Mouse (Mus musculus) liver, adult 2 months (tissue): Measurements from ENCODE around the gene Dxo. TPM values are rescaled to one million over a fixed set of nuclear protein-coding genes. Genes with fewer than 3 reads are reported as not detected.
A peak's percentile ranks its signal among the peaks of the same experiment; 100 is the strongest.
"Not testable (repeated sequence)": the region's sequence is repeated elsewhere in the genome, so short reads cannot be mapped to it uniquely, and the experiment has no call there.

Experiments used
- DNase-seq: peaks from one replicate; pipeline ENCODE4 v3.0.0-alpha.2; 2011; ENCODE audit warnings: low read depth, low spot score; ENCODE audit errors: extremely low read depth
- H3K27ac ChIP-seq: fragments of 200-500 bp; replicated peaks from 2 replicates; pipeline ENCODE4 v1.5.1; 2012; ENCODE audit warnings: low read depth, mild to moderate bottlenecking, control low read depth, inconsistent platforms, low read length; ENCODE audit not compliant: insufficient read depth
- H3K27me3 ChIP-seq: fragments of 200-500 bp; 2 replicates; pipeline ENCODE4 v1.6.1; 2012; ENCODE audit warnings: mild to moderate bottlenecking, moderate library complexity, low read length, inconsistent platforms; ENCODE audit not compliant: control insufficient read depth, insufficient read depth
- H3K36me3 ChIP-seq: fragments of 200-500 bp; 2 replicates; pipeline ENCODE4 v1.6.1; 2012; ENCODE audit warnings: low read length, inconsistent platforms; ENCODE audit not compliant: control insufficient read depth, insufficient read depth
- H3K4me1 ChIP-seq: fragments of 200-500 bp; 2 replicates; pipeline ENCODE4 v1.6.1; 2011; ENCODE audit warnings: low read length; ENCODE audit not compliant: control insufficient read depth, insufficient read depth
- H3K4me3 ChIP-seq: fragments of 200-500 bp; 2 replicates; pipeline ENCODE4 v1.5.1; 2011; ENCODE audit warnings: low read depth, mild to moderate bottlenecking, control low read depth, low read length, moderate library complexity; ENCODE audit not compliant: insufficient read depth
- H3K79me2 ChIP-seq: fragments of 200-500 bp; 2 replicates; pipeline ENCODE4 v1.6.1; 2012; ENCODE audit warnings: inconsistent platforms, mild to moderate bottlenecking, low read length, moderate library complexity; ENCODE audit not compliant: control insufficient read depth, insufficient read depth
- H3K9ac ChIP-seq: fragments of 200-500 bp; 2 replicates; pipeline ENCODE4 v1.6.1; 2012; ENCODE audit warnings: low read depth, mild to moderate bottlenecking, control low read depth, inconsistent platforms, low read length
- CTCF ChIP-seq: fragments of 200-500 bp; IDR thresholded peaks from 2 replicates; pipeline ENCODE4 v1.5.1; 2011; ENCODE audit warnings: low read depth, low read length, control low read depth
- POLR2A ChIP-seq: fragments of 200-500 bp; IDR thresholded peaks from 2 replicates; pipeline ENCODE4 v1.6.1; 2011; ENCODE audit warnings: low read length, control low read depth; ENCODE audit not compliant: insufficient read depth; ENCODE audit errors: extremely low read depth
- WGBS: fragments of 180-500 bp; shearing (Covaris S2); methylation state at CpG from one replicate; pipeline ENCODE4 v1.1.7; 2018; 5-methylcytosine and 5-hydroxymethylcytosine counted together
- polyA plus RNA-seq: library from polyadenylated mRNA; depleted of rRNA; stranded (reverse); fragments of >200 nt; gene quantifications from 2 replicates; pipeline ENCODE4 v1.2.3, GENCODE M21; 2012; rRNA removed
- total RNA-seq: library from RNA; depleted of rRNA; stranded (reverse); fragments of >200 nt; gene quantifications from 2 replicates; pipeline ENCODE4 v1.2.3, GENCODE M21; 2014; rRNA removed

The Dxo gene
- total RNA-seq (9.7 and 12.8 TPM in 2 replicates), polyA plus RNA-seq (26.3 and 36.6 TPM in 2 replicates)

DNA sequence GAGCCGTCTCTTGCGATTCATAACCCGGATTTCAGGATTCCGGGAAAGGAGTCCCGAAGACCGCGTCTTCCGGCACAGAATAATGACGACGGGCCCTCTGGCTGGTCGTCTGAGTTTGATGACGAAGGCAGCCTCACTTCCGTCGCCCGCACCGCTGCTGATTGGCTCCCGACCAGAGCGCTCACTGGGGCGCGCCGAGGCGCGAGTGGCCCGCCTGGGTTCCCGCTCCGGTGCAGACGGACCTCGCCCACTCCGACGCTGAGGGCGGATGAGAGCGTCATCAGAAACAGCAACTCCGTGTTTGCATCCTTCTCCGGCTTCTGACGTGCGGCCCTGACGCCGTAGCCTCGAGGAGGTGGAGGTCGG, at the start of gene Dxo, which contains the start of gene Stk19:
Gene Dxo (plus strand): TSS at position 164 of the 366 bp plus-strand sequence.
Gene Stk19 (minus strand): TSS at position 90 of the 366 bp plus-strand sequence.
- peak; percentile 82 for DNase-seq
- peak within 1 kb of the TSS; percentile 71 for H3K4me3 ChIP-seq
- TF ChIP-seq POLR2A (peak; percentile 60; the same call in 1 of the 2 replicates), CTCF (no peak)
- peak within 1 kb of the TSS; percentile 68 for H3K9ac ChIP-seq
- H3K79me2 ChIP-seq = peaks cover 5% of the 10 kb centered on the region
- H3K4me1 ChIP-seq = peaks cover 12% of the 10 kb centered on the region
- peak within 1 kb of the TSS; percentile 58 for H3K27ac ChIP-seq
- no peaks in the 10 kb centered on the region for H3K27me3 ChIP-seq
- WGBS = under 1% methylated on average over 40 of the region's 40 CpGs
- H3K36me3 ChIP-seq = peaks cover 5% of the 10 kb centered on the region; the same call in 1 of the 2 replicates

DNA sequence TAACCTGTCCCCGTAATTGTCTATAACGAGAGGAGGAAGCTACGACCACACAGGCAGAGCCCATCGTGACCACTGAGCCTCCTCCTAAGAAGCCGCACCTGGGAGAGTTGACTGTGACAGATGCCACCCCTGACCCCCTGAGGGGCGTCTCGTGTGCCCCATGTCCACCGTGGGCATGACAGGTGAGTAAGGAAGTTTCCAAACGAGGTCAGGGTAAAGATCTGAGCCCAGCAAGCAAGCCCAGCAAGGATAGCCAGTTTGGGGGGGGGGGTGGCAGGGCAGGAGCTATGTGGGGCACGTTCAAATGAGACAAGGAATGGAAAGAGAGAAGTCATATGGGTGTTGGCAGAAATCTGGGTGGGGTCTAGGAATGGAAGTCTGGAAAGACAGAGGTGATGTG, 41.8 kb upstream of the Dxo start:
- Histone ChIP-seq H3K27me3 (no peaks in the 10 kb centered on the region), H3K27ac (no peak overlapping the region), H3K9ac (no peak overlapping the region), H3K4me1 (no peaks in the 10 kb centered on the region), H3K4me3 (no peak overlapping the region), H3K79me2 (no peaks in the 10 kb centered on the region), H3K36me3 (no peaks in the 10 kb centered on the region)
- WGBS = 92% methylated on average over 10 of the region's 10 CpGs
- no peak for DNase-seq
- TF ChIP-seq POLR2A (no peak), CTCF (no peak)

DNA sequence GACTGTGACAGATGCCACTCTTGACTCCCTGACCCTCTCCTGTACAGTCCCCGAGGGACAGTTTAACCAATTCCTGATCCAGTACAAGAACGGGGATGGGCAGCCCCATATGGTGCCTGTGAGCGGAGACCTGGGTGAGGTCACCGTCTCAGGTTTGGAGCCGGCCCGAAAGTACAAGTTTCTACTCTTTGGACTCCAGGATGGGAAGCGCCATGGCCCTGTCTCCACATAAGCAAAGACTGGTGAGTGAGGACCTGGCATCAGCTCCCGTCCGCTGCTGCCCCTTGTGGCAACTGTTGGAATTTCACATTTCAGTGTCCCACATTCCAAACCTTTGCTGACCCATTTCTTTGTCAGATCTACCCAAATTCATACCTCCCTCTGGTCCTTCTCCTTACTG, 41.2 kb upstream of the Dxo start:
- peak; percentile 37 for DNase-seq
- WGBS = 62% methylated on average over 9 of the region's 9 CpGs
- no peak overlapping the region for H3K9ac ChIP-seq

DNA sequence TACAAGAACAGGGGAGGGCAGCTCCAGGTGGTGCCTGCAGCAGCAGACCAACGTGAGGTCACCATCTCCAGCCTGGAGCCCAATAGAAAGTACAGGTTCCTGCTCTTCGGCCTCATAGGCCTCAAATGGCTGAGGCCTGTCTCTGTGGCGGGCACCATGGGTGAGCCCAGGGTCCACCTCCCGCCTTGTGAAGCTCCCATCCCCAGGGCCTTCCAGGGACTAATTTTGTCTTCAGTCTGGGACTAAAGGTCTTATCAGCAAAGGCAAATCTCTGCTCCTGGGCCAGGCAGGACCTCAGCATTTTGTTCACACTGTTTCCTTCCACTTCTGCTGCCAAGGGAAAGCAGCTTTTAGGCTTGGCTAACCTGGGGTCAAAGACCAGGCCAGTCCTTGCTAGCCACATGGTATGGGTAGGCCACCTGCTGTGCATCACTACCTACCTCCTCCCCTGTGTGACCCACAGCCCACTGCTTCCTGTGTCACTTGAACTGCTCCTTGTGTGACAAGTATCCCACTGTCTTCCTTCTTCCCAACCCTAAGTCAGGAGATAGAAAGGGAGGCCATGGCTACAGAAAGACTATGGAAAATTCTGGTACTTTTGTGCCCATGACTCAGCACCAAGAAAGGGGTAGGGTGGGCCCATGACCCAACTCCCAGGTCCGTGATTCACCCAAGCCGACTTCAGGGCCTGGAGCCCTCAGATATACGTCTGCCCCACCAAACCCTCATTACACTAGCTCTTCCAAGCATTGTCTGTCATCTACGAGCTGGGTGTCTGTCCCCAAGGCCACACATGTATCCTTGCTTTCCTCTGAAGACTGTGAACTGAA, 40.3 kb upstream of the Dxo start:
- Histone ChIP-seq H3K36me3 (no peaks in the 10 kb centered on the region), H3K27me3 (no peaks in the 10 kb centered on the region), H3K9ac (no peak overlapping the region), H3K4me3 (no peak overlapping the region), H3K79me2 (no peaks in the 10 kb centered on the region), H3K4me1 (no peaks in the 10 kb centered on the region), H3K27ac (no peak overlapping the region)
- WGBS = 90% methylated on average over 8 of the region's 8 CpGs
- no peak for TF ChIP-seq POLR2A
- no peak for TF ChIP-seq CTCF
- DNase-seq = no peak

More for the DNA sequence above, 41.2 kb upstream of the Dxo start:
- no peaks in the 10 kb centered on the region for H3K79me2 ChIP-seq
- no peak overlapping the region for H3K4me3 ChIP-seq
- H3K36me3 ChIP-seq = no peaks in the 10 kb centered on the region
- no peaks in the 10 kb centered on the region for H3K4me1 ChIP-seq
- no peak overlapping the region for H3K27ac ChIP-seq
- TF ChIP-seq POLR2A = no peak
- peak; percentile 76 for TF ChIP-seq CTCF
- no peaks in the 10 kb centered on the region for H3K27me3 ChIP-seq

DNA sequence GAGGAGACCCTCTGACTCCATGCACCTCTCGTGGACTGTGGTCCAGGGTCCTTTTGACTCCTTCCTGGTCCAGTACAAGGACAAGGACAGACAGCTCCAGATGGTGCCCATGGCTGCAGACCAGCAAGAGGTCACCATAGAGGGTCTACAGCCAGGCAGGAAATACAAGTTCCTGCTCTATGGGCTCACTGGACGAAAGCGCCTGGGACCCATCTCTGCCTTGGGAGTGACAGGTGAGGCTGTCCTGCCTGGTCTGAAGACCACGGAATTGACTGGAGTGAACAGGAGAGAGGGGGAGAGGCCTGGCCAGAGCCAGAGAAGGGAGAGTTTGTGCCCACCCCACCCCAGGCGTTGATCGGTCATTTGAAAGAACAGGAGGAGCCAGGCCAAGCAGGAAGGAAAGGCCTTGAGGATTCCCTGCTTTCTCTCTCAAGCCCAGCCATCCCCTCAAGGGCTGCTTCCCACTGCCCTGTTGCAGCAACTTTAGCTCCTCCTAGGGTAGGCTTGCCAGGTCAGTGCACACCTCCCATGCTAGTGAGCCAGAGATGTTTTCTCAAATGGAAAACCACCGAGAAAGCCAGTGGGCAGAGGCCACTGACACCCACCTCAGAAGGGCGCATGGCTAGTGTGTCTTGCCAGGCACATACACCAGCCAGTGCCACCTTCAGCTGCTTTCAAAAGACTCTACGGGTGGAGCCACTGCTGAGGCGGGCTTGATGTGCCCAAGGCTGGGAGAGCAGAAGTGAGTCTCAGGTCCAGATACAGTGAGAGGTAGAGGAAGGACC, 39.4 kb upstream of the Dxo start:
- H3K27ac ChIP-seq, DNase-seq, H3K4me3 ChIP-seq, H3K4me1 ChIP-seq, H3K9ac ChIP-seq, H3K27me3 ChIP-seq, H3K36me3 ChIP-seq, H3K79me2 ChIP-seq: not testable (repeated sequence)
- WGBS = 89% methylated on average over 10 of the region's 10 CpGs

DNA sequence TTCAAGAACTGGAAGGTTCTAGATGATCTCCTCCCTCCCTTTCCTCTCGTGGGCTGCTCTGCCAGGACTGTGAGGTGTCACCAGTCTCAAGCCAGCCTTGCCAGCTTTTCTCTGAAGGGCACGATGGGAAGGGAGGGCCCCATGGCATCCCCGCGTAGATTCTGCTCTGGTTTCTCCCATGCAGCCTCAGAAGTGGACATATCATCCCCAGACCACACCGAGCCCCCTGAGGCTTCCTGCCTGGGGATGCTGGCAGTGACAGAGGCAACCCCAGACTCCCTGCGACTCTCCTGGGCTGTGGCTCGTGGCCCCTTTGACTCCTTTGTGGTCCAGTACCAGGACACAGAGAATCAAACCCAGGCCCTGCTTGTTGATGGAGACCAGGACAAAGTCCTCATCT, 38.7 kb upstream of the Dxo start:
- 92% methylated on average over 7 of the region's 7 CpGs for WGBS
- H3K4me1 ChIP-seq = not testable (repeated sequence)

More for the DNA sequence above, 38.7 kb upstream of the Dxo start:
- H3K9ac ChIP-seq, DNase-seq, H3K27me3 ChIP-seq, H3K79me2 ChIP-seq, H3K36me3 ChIP-seq, H3K4me3 ChIP-seq, H3K27ac ChIP-seq: not testable (repeated sequence)
